Mouse (Mus musculus) intestine, embryonic 14.5 days (tissue): ENCODE results near the gene Nek9. TPM values are rescaled to one million over a fixed set of nuclear protein-coding genes. Genes with fewer than 3 reads are reported as not detected.

Source experiments
- ATAC-seq: fragments of 200-750 bp; cut with Nextera tagmentation; replicated peaks from 2 replicates; pipeline ENCODE4 v1.8.0; 2017; ENCODE audit warnings: low read depth, moderate number of reproducible peaks, moderate TSS enrichment, moderate library complexity; ENCODE audit not compliant: low FRiP score, low TSS enrichment
- DNase-seq: peaks from one replicate; pipeline ENCODE4 v3.0.0-alpha.2; 2018; ENCODE audit warnings: low spot score
- H3K27ac ChIP-seq: fragments of 300-500 bp; sonication (generic); 2 replicates; pipeline ENCODE4 v1.5.1; 2014; ENCODE audit warnings: low read depth, mild to moderate bottlenecking, control low read depth
- H3K27me3 ChIP-seq: fragments of 300-500 bp; sonication (generic); replicated peaks from 2 replicates; pipeline ENCODE4 v1.6.1; 2014; ENCODE audit warnings: low read length, control low read depth; ENCODE audit not compliant: control insufficient read depth, insufficient read depth
- H3K36me3 ChIP-seq: fragments of 300-500 bp; sonication (generic); 2 replicates; pipeline ENCODE4 v1.6.1; 2014; ENCODE audit warnings: low read length, control low read depth; ENCODE audit not compliant: control insufficient read depth, insufficient read depth
- H3K4me1 ChIP-seq: fragments of 300-500 bp; sonication (generic); replicated peaks from 2 replicates; pipeline ENCODE4 v1.6.1; 2014; ENCODE audit warnings: low read length, control low read depth, mixed read lengths; ENCODE audit not compliant: control insufficient read depth, insufficient read depth
- H3K4me2 ChIP-seq: fragments of 300-500 bp; sonication (generic); 2 replicates; pipeline ENCODE4 v1.6.1; 2014; ENCODE audit warnings: low read length
- H3K4me3 ChIP-seq: fragments of 300-500 bp; sonication (generic); 2 replicates; pipeline ENCODE4 v1.5.1; 2014; ENCODE audit warnings: low read depth, low read length, control low read depth, mixed read lengths
- H3K9ac ChIP-seq: fragments of 300-500 bp; sonication (generic); 2 replicates; pipeline ENCODE4 v1.6.1; 2014; ENCODE audit warnings: mild to moderate bottlenecking, low read length
- H3K9me3 ChIP-seq: fragments of 300-500 bp; sonication (generic); 2 replicates; pipeline ENCODE4 v1.6.1; 2016; ENCODE audit warnings: low read length, control low read depth; ENCODE audit not compliant: control insufficient read depth
- WGBS: fragments of 180-500 bp; shearing (Covaris S2); extraction: QIAGEN DNeasy Blood & Tissue Kit; methylation state at CpG from one replicate; pipeline ENCODE4 v1.1.7; 2014; 5-methylcytosine and 5-hydroxymethylcytosine counted together
- polyA plus RNA-seq: library from polyadenylated mRNA; unstranded; fragments of >200 nt; fragmentation: Nextera tagmentation; extraction: Ambion mirVana; gene quantifications from 2 replicates; pipeline ENCODE4 v1.2.1, GENCODE M21; 2014

Gene Nek9
- polyA plus RNA-seq, 1 experiment from 2014 or later, result 16.5 TPM

GRCm38 (mm10) chr12:85339947-85340346, 785 bp upstream of the Nek9 start:
- Histone ChIP-seq H3K27ac (no peak overlapping the region), H3K27me3 (no peaks in the 10 kb centered on the region), H3K9me3 (no peaks in the 10 kb centered on the region), H3K9ac (no peak overlapping the region), H3K4me2 (peak overlapping the region; percentile 59), H3K36me3 (peaks cover 39% of the 10 kb centered on the region), H3K4me1 (peaks cover 11% of the 10 kb centered on the region; the same call in 1 of the 2 replicates), H3K4me3 (peak overlapping the region; percentile 83; the same call in 1 of the 2 replicates)
- 43% methylated on average over 4 of the region's 4 CpGs for WGBS
- DNase-seq (peak; percentile 58), ATAC-seq (no peak)

GRCm38 (mm10) chr12:85338815-85339214, 347 bp downstream of the Nek9 start:
- ATAC-seq (peak; percentile 79), DNase-seq (no peak)
- H3K27ac ChIP-seq, result peak overlapping the region; percentile 81
- H3K4me3 ChIP-seq, result peak overlapping the region; percentile 83
- peak overlapping the region; percentile 59 for H3K4me2 ChIP-seq
- peaks cover 11% of the 10 kb centered on the region; the same call in 1 of the 2 replicates for H3K4me1 ChIP-seq
- H3K36me3 ChIP-seq, result peaks cover 40% of the 10 kb centered on the region
- no peaks in the 10 kb centered on the region for H3K27me3 ChIP-seq
- peak overlapping the region; percentile 96 for H3K9ac ChIP-seq
- under 1% methylated on average over 33 of the region's 42 CpGs for WGBS
- no peaks in the 10 kb centered on the region for H3K9me3 ChIP-seq

GRCm38 (mm10) chr12:85337567-85338311, 1.4 kb downstream of the Nek9 start:
- H3K4me3 ChIP-seq, result peak overlapping the region; percentile 83; the same call in 1 of the 2 replicates
- no peak overlapping the region for H3K27ac ChIP-seq
- H3K9ac ChIP-seq, result no peak overlapping the region
- no peaks in the 10 kb centered on the region for H3K27me3 ChIP-seq
- peak overlapping the region; percentile 59 for H3K4me2 ChIP-seq
- ATAC-seq, result no peak
- WGBS, result 78% methylated on average over 6 of the region's 6 CpGs
- DNase-seq, result no peak
- H3K9me3 ChIP-seq, result no peaks in the 10 kb centered on the region
- H3K4me1 ChIP-seq, result peaks cover 11% of the 10 kb centered on the region; the same call in 1 of the 2 replicates
- peaks cover 43% of the 10 kb centered on the region for H3K36me3 ChIP-seq

- H3K9me3 ChIP-seq, result no peaks in the 10 kb centered on the region
- H3K36me3 ChIP-seq, result peaks cover 93% of the 10 kb centered on the region
- H3K4me3 ChIP-seq, result no peak overlapping the region
- no peaks in the 10 kb centered on the region for H3K27me3 ChIP-seq
- no peak overlapping the region for H3K9ac ChIP-seq
- DNase-seq (no peak), ATAC-seq (no peak)
- WGBS, result 90% methylated on average over 7 of the region's 7 CpGs
- no peak overlapping the region for H3K27ac ChIP-seq
- H3K4me1 ChIP-seq, result no peaks in the 10 kb centered on the region
- H3K4me2 ChIP-seq, result no peak overlapping the region
Measured at GRCm38 (mm10) chr12:85330153-85330552, 9.0 kb downstream of the Nek9 start.

- H3K4me2 ChIP-seq, result no peak overlapping the region
- WGBS, result 82% methylated on average over 3 of the region's 3 CpGs
- H3K4me3 ChIP-seq, result no peak overlapping the region
- H3K27me3 ChIP-seq, result no peaks in the 10 kb centered on the region
- no peak overlapping the region for H3K9ac ChIP-seq
- no peaks in the 10 kb centered on the region for H3K9me3 ChIP-seq
- no peak overlapping the region for H3K27ac ChIP-seq
- ATAC-seq, result no peak
- H3K36me3 ChIP-seq, result peaks cover 97% of the 10 kb centered on the region
- H3K4me1 ChIP-seq, result no peaks in the 10 kb centered on the region
- DNase-seq, result no peak
Measured at GRCm38 (mm10) chr12:85308651-85309050, 30.5 kb downstream of the Nek9 start.

- Histone ChIP-seq H3K9me3 (no peaks in the 10 kb centered on the region), H3K36me3 (peaks cover 96% of the 10 kb centered on the region), H3K4me2 (no peak overlapping the region), H3K27ac (no peak overlapping the region; the same call in 1 of the 2 replicates), H3K4me1 (no peaks in the 10 kb centered on the region), H3K4me3 (no peak overlapping the region), H3K27me3 (no peaks in the 10 kb centered on the region), H3K9ac (no peak overlapping the region)
- WGBS, result 39% methylated on average over 16 of the region's 16 CpGs
- peak; percentile 95 for DNase-seq
- peak; percentile 50; the same call in 1 of the 2 replicates for ATAC-seq
Measured at GRCm38 (mm10) chr12:85305247-85305892, 33.8 kb downstream of the Nek9 start.

GRCm38 (mm10) chr12:85304725-85305124, 34.4 kb downstream of the Nek9 start:
- no peaks in the 10 kb centered on the region for H3K4me1 ChIP-seq
- H3K27ac ChIP-seq, result no peak overlapping the region
- no peak overlapping the region for H3K9ac ChIP-seq
- H3K27me3 ChIP-seq, result no peaks in the 10 kb centered on the region
- no peaks in the 10 kb centered on the region for H3K9me3 ChIP-seq
- WGBS, result 63% methylated on average over 4 of the region's 4 CpGs
- peaks cover 95% of the 10 kb centered on the region for H3K36me3 ChIP-seq
- H3K4me3 ChIP-seq, result no peak overlapping the region
- DNase-seq (no peak), ATAC-seq (no peak)
- no peak overlapping the region for H3K4me2 ChIP-seq

- no peak for DNase-seq
- Histone ChIP-seq H3K4me2 (no peak overlapping the region), H3K9me3 (no peaks in the 10 kb centered on the region), H3K4me3 (no peak overlapping the region), H3K27me3 (no peaks in the 10 kb centered on the region), H3K4me1 (0 out of 2 replicates have a peak, but pooled peaks cover 4% of the 10 kb centered on the region), H3K9ac (no peak overlapping the region), H3K27ac (no peak overlapping the region), H3K36me3 (peaks cover 80% of the 10 kb centered on the region)
- ATAC-seq, result no peak
- WGBS, result 34% methylated on average over 2 of the region's 2 CpGs
Measured at GRCm38 (mm10) chr12:85303256-85303655, 35.9 kb downstream of the Nek9 start.
